Mouse (Mus musculus): ENCODE measurements around the gene Syt11.
"Not testable (repeated sequence)": the region's sequence is repeated elsewhere in the genome, so short reads cannot be mapped to it uniquely, and the experiment has no call there.

Gene Syt11

DNA sequence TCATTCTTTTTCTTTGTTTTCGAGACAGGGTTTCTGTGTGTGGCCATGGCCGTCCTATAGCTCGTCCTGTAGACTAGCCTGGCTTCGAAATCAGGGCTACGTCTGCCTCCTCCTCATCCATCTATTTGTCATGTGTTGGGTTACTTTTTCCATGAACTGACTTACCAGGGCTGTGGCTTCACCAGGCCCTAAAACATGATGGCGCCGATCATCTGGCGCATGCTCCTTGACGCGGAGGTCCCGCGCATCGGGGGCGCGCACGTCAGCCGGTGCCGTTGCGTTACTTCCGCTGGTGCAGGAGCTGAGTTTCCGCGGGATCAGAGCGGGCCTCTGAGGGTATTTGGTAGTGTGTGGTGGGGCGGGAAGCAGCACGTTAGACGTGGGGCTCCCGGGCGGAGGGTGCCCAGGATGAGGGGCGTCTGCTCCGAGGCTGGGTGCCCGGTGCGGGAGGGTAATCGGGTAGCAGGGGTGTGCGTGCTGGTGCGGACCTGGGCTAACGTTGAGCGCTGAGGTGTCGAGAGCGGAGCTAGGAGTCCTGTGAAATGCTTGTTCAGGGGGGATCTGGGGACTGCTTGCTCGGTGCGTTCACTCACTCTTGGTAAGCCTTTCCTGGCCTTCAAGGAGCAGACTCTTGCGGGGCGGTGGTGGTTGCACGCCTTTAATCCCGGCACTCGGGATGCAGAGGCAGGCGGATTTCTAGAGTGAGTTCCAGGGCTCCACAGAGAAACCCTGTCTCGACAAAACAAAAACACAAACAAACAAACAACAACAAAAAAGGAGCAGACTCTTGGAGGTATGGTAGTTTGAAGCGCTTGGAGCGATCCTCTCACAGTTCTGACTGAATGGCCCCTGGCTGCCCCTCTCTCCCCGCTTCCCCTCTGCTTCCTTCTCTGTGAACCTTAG lies at the start of gene Syt11:
Gene Syt11 (minus strand): TSS at position 226 of the 903 bp plus-strand sequence.
- peak; percentile 50 to 85 for DNase-seq (ENCODE audit: inconsistent age in 2 of 2, low spot score in 1 of 2)

DNA sequence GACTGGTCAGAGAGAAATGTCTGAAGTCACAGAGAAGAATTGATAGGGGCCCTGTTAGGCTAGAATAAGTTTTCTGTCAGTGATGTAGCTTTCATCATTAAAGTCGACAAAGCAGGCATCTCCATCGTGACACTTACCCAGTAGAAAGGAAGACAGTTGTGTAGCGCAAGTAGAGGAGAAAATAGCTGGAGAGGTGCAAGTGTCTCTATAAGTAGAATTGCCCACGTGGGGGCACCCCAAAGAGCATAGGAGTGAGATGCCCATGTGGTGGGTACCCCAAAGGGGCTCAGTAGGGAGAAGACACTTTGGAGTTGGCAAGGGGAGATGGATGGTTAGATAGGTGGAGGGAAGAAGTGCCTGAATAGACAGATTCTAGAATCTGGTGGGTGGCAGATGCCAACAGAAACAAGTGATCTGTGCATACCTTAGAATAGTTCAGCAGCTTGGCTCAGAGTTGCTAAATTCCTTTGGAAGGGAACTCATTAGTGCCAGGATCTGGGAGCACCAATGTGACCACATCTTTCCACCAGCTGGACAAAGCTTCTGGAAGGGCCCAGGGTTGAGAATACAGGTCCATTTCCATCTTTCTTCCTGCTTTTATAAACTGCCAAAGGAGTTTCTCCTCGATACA lies 29.1 kb upstream of the Syt11 start:
- peak in 1 of 2 experiments; percentile 16 for DNase-seq (ENCODE audit: inconsistent age in 2 of 2, low spot score in 1 of 2)

GRCm38 (mm10) chr3:88797507-88797906 lies 22.5 kb upstream of the Syt11 start:
- not testable (repeated sequence) for DNase-seq (ENCODE audit: inconsistent age in 2 of 2, low spot score in 1 of 2)

GRCm38 (mm10) chr3:88788033-88788432 lies 13.1 kb upstream of the Syt11 start:
- not testable (repeated sequence) for DNase-seq (ENCODE audit: inconsistent age in 2 of 2, low spot score in 1 of 2)

GRCm38 (mm10) chr3:88786805-88787204 lies 11.8 kb upstream of the Syt11 start:
- not testable (repeated sequence) for DNase-seq (ENCODE audit: inconsistent age in 2 of 2, low spot score in 1 of 2)

DNA sequence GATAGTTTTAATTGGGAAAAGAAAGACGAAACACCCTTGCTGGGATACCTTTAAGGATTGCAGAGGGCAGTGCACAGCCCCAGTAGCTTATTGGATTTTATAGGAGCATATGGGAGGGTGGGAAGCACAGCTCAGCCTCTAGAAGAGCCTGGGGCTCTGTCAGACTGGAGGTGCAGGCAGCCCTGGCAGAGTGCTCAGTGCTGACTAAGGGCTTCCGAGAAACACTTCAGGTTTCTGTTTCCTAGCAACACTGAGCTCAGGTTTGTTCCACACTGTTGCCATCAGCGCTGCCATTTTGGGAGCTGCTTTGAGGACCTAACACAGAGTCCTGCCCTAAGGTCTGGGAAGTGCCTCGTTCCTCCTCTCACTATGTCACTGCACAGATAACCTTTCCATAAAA lies 11.4 kb upstream of the Syt11 start:
- DNase-seq (ENCODE audit: inconsistent age in 2 of 2, low spot score in 1 of 2) = not testable (repeated sequence)

- no peak for DNase-seq (ENCODE audit: inconsistent age in 2 of 2, low spot score in 1 of 2)
Observed at GRCm38 (mm10) chr3:88784889-88785288, 9.9 kb upstream of the Syt11 start.

GRCm38 (mm10) chr3:88773163-88773562 lies 1.8 kb downstream of the Syt11 start:
- not testable (repeated sequence) for DNase-seq (ENCODE audit: inconsistent age in 2 of 2, low spot score in 1 of 2)

DNA sequence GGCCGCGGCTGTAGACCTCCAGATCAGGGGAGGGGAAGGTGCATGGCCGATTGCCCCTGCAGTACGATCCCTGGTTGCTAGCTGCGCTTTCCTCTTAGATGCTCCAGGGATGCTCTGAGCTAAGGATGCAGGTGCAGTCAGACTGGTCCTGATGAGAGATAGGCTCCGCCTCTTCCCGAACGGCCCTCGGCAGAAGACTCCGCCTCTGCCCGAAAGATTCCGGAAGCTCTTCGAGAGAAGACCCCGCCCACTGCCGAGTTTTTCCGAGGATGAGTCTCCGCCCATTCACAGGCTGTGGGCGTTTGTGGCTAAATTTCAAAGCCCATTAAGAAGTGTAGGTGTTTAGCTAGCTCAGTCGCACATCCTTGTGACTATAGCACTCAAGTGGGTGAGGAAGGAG lies 2.6 kb downstream of the Syt11 start:
- peak; percentile 92 to 96 for DNase-seq (ENCODE audit: inconsistent age in 2 of 2, low spot score in 1 of 2)

DNA sequence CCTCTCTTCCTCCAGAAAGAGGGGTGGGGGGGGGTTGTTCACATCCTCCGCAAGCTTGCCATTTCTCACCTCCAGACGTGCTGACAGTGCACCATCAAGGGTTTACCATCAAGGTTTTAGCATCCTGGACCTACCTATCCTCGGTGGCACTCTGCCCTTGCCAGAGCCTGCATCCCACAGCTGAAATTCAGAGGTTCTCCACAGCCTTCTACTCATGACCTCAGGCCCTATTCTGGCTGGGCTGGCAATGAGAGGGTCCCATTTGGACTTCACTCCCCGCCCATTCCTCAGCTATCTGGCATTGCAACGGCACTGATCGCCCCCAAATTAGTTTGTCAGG lies 3.1 kb downstream of the Syt11 start:
- DNase-seq (ENCODE audit: inconsistent age in 2 of 2, low spot score in 1 of 2) = not testable (repeated sequence)

- peak; percentile 71 to 86 for DNase-seq (ENCODE audit: inconsistent age in 2 of 2, low spot score in 1 of 2)
Observed at GRCm38 (mm10) chr3:88771189-88771940, 3.6 kb downstream of the Syt11 start.

DNA sequence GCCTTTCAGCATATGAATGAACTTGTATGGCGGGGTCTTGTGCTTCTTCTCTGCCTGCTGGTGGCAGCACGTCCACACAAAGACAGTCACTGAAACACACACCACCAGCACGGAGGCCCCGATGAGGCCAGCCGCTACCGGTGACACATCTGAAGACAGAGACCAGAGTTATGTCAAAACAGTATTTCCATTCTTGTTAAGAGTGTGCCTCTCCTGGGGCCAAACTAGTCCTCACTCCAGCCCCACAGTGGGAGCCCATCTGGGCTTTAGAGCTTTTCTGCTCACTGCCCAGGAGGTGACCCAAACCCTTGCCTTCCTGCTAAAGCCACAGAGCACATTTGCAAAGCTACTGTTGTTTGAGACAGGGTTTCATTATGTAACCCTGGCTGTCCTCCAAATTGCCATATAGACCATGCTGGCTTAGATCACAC lies 12.5 kb downstream of the Syt11 start:
- no peak for DNase-seq (ENCODE audit: inconsistent age in 2 of 2, low spot score in 1 of 2)

DNA sequence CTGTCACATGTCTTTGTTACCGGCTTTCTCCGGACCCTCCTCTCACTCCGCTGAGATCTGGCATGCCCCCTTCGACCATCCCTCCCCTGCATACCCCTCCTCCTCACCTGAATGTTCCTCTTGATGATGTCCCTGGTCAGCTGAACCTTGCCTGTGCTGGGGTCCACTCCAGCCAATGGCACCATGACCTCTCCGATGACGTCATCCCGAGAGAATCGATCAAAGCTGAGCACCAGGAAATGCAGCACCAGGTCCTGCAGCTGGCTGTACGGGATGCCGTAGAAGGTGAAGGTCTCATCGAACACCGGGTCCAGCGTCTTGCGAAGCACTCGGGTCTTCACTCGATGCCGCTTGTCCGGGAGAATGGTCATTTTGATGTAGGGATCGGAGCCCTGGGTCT lies 13.3 kb downstream of the Syt11 start:
- DNase-seq (ENCODE audit: inconsistent age in 2 of 2, low spot score in 1 of 2) = no peak

GRCm38 (mm10) chr3:88758045-88758500 lies 16.9 kb downstream of the Syt11 start:
- DNase-seq (ENCODE audit: inconsistent age in 2 of 2, low spot score in 1 of 2) = peak; percentile 55 to 71

DNA sequence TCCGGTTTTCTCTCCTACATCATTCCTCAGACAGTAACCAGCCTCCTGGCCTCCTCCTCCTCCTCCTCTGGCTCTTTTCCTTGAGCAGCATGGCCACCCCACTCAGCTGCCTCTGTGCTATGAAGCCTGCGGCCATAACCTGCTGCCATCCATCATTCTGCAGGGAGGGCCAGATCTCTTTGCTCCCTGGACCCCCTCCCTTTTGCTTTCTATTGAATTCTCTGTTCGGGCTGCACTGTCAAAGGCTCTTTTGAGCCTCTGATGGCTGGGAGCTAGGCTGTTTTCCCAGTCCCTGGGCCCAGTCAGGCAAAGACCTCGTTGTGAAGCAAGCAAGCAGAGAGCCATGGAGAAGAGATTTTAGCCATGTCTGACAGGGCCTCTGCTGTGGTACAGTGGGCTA lies 18.7 kb downstream of the Syt11 start:
- DNase-seq (ENCODE audit: inconsistent age in 2 of 2, low spot score in 1 of 2) = no peak

- peak; percentile 36 to 69 for DNase-seq (ENCODE audit: inconsistent age in 2 of 2, low spot score in 1 of 2)
Observed at GRCm38 (mm10) chr3:88755541-88755940, 19.4 kb downstream of the Syt11 start.

DNA sequence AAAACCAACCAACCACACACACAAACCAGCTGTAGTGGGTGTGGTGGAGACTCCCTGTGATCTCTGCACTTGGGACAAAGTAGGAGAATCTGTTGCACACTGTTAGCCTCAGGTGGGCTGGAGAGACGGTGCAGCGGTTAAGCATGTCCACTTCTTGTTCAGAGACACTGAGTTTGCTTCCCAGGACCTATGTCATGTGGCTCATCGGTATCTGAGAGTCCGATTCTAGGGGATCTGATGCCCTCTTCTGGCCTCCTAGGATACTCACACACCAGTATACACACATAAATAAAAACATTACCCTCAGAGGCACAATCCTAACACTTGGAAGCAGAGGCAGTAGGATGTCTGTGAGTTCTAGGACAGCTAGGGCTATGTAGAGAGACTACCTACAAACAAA lies 20.7 kb downstream of the Syt11 start:
- no peak for DNase-seq (ENCODE audit: inconsistent age in 2 of 2, low spot score in 1 of 2)

DNA sequence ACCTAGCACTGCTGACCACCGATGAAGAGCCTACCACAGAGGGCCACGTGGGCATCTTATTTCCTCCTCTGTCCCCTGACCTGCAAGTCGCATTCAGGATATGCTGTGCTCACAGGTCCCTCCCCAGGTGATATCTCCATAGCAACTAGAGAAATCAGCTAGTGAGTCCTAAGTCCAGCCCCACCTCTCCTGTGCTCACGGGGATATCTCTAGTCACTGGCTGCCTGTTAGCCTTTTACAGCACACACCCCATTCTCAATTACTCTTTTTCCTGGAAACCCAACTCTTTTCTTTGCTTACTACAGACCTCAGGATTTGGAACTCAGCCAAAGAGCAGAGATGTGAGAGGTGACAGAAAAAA lies 28.1 kb downstream of the Syt11 start:
- DNase-seq (ENCODE audit: inconsistent age in 2 of 2, low spot score in 1 of 2) = no peak

- no peak for DNase-seq (ENCODE audit: inconsistent age in 2 of 2, low spot score in 1 of 2)
Observed at GRCm38 (mm10) chr3:88746139-88746870, 28.7 kb downstream of the Syt11 start.

DNA sequence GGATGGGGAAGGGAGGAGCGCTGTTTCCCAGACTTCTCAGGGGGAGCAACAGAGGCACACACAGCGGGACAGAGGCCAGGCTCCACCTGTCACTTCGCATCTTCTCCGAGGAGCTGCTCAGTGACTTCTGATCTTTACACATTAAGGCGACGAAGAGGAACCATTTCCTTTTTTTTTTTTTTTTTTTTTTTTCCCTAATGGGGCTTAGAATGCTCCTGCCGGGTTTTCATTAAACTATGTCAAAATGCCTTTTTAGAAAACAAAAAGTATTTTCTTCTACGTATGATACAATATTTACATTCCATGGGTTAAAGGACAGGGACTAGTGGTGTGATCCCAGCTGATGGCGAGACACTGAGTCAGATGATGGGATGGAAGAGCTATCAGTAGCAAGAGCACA lies 29.4 kb downstream of the Syt11 start:
- DNase-seq (ENCODE audit: inconsistent age in 2 of 2, low spot score in 1 of 2) = no peak

- DNase-seq (ENCODE audit: inconsistent age in 2 of 2, low spot score in 1 of 2) = no peak
Observed at GRCm38 (mm10) chr3:88740147-88740546, 34.8 kb downstream of the Syt11 start.
